Mouse (Mus musculus) forebrain, embryonic 11.5 days (tissue): ENCODE measurements around the gene Ksr1. TPM values are rescaled to one million over a fixed set of nuclear protein-coding genes. Genes with fewer than 3 reads are reported as not detected.

ENCODE experiments used
- ATAC-seq: fragments of 200-750 bp; cut with Nextera tagmentation; replicated peaks from 2 replicates; pipeline ENCODE4 v1.8.0; 2017; ENCODE audit warnings: moderate TSS enrichment; ENCODE audit not compliant: low FRiP score
- DNase-seq: peaks from one replicate; pipeline ENCODE4 v3.0.0-alpha.2; 2017; ENCODE audit warnings: low spot score
- H3K27ac ChIP-seq: fragments of 300-500 bp; sonication (generic); 2 replicates; pipeline ENCODE4 v1.5.1; 2014; ENCODE audit warnings: low read depth, low read length
- H3K27me3 ChIP-seq: fragments of 300-500 bp; sonication (generic); 2 replicates; pipeline ENCODE4 v1.6.1; 2014; ENCODE audit warnings: mild to moderate bottlenecking, low read length, mixed read lengths; ENCODE audit not compliant: control insufficient read depth, insufficient read depth
- H3K36me3 ChIP-seq: fragments of 300-500 bp; sonication (generic); 2 replicates; pipeline ENCODE4 v1.6.1; 2014; ENCODE audit warnings: mild to moderate bottlenecking, low read length, moderate library complexity, mixed read lengths; ENCODE audit not compliant: control insufficient read depth, insufficient read depth
- H3K4me1 ChIP-seq: fragments of 300-500 bp; sonication (generic); replicated peaks from 2 replicates; pipeline ENCODE4 v1.6.1; 2014; ENCODE audit warnings: low read length, mixed read lengths; ENCODE audit not compliant: control insufficient read depth, insufficient read depth
- H3K4me2 ChIP-seq: fragments of 300-500 bp; sonication (generic); 2 replicates; pipeline ENCODE4 v1.6.1; 2014; ENCODE audit warnings: low read depth, mild to moderate bottlenecking, low read length, moderate library complexity, mixed read lengths; ENCODE audit not compliant: severe bottlenecking
- H3K4me3 ChIP-seq: fragments of 300-500 bp; sonication (generic); 2 replicates; pipeline ENCODE4 v1.5.1; 2014; ENCODE audit warnings: low read depth, low read length
- H3K9ac ChIP-seq: fragments of 300-500 bp; sonication (generic); 2 replicates; pipeline ENCODE4 v1.6.1; 2014; ENCODE audit warnings: low read length
- H3K9me3 ChIP-seq: fragments of 300-500 bp; sonication (generic); 2 replicates; pipeline ENCODE4 v1.6.1; 2016; ENCODE audit warnings: low read length, mixed read lengths; ENCODE audit not compliant: control insufficient read depth
- WGBS: fragments of 180-500 bp; shearing (Covaris S2); extraction: QIAGEN DNeasy Blood & Tissue Kit; methylation state at CpG from one replicate; pipeline ENCODE4 v1.1.7; 2014; 5-methylcytosine and 5-hydroxymethylcytosine counted together
- polyA plus RNA-seq: library from polyadenylated mRNA; unstranded; fragments of >200 nt; fragmentation: Nextera tagmentation; extraction: Ambion mirVana; gene quantifications from 2 replicates; pipeline ENCODE4 v1.2.1, GENCODE M21; 2014

The Ksr1 gene
- polyA plus RNA-seq, 1 experiment from 2014 or later: 5.2 TPM

DNA sequence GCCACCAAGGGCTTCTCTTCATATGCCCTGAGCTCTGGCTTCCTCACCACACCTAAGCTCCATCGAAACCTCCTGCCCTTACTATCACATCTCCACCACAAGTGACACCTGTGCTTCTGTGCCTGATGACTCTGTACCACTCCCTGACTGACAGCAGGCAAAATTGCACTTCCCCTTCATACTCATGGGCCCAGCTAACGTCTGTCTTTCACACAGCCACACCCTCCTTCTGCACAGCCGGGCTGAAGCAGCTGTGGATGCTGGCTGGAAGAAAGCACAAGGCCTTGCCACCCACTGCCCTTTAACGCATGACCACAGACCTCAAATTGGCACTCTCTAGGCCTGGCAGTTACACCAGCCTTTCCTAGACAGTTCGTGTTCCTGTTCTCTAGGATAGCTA, 6.5 kb upstream of the Ksr1 start:
- no peak overlapping the region for H3K27ac ChIP-seq
- no peak for ATAC-seq
- no peak overlapping the region for H3K4me2 ChIP-seq
- no peaks in the 10 kb centered on the region for H3K27me3 ChIP-seq
- no peak overlapping the region for H3K4me3 ChIP-seq
- no peaks in the 10 kb centered on the region for H3K36me3 ChIP-seq
- no peaks in the 10 kb centered on the region for H3K9me3 ChIP-seq
- DNase-seq: no peak
- H3K4me1 ChIP-seq: no peaks in the 10 kb centered on the region
- 70% methylated on average over 5 of the region's 5 CpGs for WGBS
- no peak overlapping the region for H3K9ac ChIP-seq

DNA sequence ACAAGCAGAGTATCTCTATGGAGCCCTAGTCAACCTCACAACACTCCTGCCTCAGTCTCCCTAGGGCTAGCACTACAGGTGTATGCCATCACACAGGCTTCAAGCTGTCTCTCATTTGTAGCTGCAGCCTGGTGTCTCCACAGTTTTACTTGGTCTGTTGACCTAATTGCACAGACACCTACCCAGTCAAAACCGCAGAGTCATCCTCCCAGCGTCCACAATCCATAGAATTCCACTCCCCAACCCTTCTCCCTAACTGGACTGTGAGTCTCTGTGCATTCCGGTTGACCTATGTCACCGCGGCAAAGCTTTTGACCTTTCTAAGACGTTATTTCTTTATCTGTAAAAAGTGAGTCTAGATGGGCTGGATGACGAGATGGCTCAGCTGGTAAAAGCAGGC, 5.7 kb upstream of the Ksr1 start:
- Histone ChIP-seq H3K4me1 (no peaks in the 10 kb centered on the region), H3K9ac (no peak overlapping the region), H3K4me3 (no peak overlapping the region), H3K27me3 (no peaks in the 10 kb centered on the region), H3K27ac (no peak overlapping the region), H3K4me2 (no peak overlapping the region), H3K9me3 (no peaks in the 10 kb centered on the region), H3K36me3 (no peaks in the 10 kb centered on the region)
- DNase-seq: no peak
- no peak for ATAC-seq
- WGBS: 77% methylated on average over 7 of the region's 7 CpGs

GRCm38 (mm10) chr11:79150301-79150700, 4.1 kb upstream of the Ksr1 start:
- Histone ChIP-seq H3K27me3 (no peaks in the 10 kb centered on the region), H3K4me1 (no peaks in the 10 kb centered on the region), H3K9ac (no peak overlapping the region), H3K4me3 (no peak overlapping the region), H3K4me2 (no peak overlapping the region), H3K9me3 (no peaks in the 10 kb centered on the region), H3K36me3 (no peaks in the 10 kb centered on the region), H3K27ac (no peak overlapping the region)
- ATAC-seq: no peak
- DNase-seq: no peak
- WGBS: 67% methylated on average over 3 of the region's 3 CpGs

DNA sequence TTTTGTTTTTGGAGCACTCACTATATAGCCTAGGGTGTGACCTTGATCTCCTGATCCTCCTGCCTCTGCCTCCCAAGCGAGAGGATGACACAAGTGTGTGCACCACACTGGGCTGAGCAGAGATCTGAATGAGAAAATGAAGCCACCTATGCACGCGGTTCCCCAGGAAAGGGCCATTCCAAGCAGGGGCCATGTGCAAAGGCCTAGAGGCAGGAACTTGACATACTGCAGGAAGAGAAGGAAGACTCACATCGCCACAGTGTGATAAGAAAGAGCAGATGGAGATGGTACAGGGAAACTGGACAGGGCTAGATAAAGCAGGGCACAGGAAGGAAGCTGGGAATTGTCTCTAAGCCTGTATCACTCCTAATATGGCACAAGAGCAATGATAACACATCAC, 3.1 kb upstream of the Ksr1 start:
- WGBS: 87% methylated on average over 4 of the region's 4 CpGs
- H3K9ac ChIP-seq: no peak overlapping the region
- no peak overlapping the region for H3K4me3 ChIP-seq
- H3K4me1 ChIP-seq: peaks cover 4% of the 10 kb centered on the region; the same call in 1 of the 2 replicates
- no peak for ATAC-seq
- H3K27ac ChIP-seq: no peak overlapping the region
- no peaks in the 10 kb centered on the region for H3K27me3 ChIP-seq
- DNase-seq: no peak
- H3K9me3 ChIP-seq: no peaks in the 10 kb centered on the region
- no peak overlapping the region for H3K4me2 ChIP-seq
- H3K36me3 ChIP-seq: no peaks in the 10 kb centered on the region

DNA sequence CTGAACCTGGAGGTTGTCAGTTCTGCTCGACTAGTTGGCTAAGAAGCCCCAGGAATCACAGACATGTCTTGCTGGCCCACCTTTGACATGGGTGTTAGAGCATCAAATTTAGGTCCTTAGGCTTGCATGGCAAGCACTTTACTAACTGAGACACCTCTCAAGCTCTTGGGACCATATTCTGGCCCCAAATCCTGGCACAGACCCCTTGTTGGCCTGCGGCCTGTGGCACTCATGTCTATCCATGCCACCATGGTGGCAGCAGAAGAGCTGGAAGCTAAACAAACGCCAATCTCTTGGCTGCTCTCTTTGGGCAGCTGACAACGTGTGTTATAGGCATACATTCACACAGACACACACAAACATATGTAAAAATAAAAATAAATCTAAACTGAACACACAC, 2.6 kb upstream of the Ksr1 start:
- Histone ChIP-seq H3K4me3 (no peak overlapping the region), H3K9ac (no peak overlapping the region), H3K27me3 (no peaks in the 10 kb centered on the region), H3K27ac (no peak overlapping the region), H3K9me3 (no peaks in the 10 kb centered on the region), H3K36me3 (no peaks in the 10 kb centered on the region), H3K4me1 (peaks cover 6% of the 10 kb centered on the region; the same call in 1 of the 2 replicates), H3K4me2 (no peak overlapping the region)
- 83% methylated on average over 4 of the region's 4 CpGs for WGBS
- DNase-seq (no peak), ATAC-seq (no peak)

DNA sequence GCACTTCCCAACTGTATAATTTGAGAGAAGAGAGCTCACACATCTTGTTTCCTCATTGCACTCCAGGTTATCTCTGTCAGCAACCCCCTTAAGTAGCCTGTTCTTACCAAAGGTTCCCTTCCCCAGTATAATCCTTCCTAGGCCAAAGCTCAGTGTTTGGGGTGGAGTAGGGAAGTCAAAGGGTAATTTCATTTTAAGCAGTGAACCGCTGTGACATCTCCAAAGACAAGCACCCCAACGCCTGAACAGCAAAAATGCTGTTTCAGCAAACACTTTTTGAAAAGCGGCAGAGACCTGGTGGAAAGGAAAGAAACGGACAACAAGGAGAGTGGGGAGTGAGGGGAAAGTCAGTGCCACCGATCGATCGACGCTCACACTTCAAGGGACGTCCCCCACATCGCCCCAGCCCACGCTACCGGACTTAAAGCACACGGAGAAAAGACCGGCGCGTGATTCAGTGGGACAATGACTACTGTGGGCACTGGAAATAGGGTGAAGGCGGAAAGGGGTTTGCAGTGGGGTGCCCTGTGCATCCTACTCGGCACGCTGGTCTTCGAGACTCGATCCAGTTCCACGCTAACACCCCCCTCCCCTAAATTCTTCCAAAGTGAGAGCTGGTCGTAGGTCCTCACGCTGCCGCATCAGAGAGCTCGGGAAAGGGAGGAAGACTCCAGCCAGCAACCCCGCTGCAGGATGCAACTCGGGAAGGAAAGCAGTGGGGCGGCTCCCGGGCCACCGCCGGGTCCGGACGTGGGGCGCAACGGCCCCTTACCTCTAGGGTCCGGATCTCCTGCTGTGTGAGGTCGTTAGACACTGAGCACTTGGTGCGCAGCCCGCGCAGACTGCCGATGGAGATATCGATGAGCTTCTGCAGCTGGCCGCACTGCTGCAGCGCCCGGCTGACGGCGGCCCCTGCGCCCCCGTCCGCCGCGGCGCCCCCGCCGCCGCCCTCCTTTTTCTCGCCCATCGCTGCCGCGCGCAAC, 633 bp downstream of the Ksr1 start:
- ATAC-seq: peak; percentile 61
- under 1% methylated on average over 59 of the region's 62 CpGs for WGBS
- H3K4me1 ChIP-seq: peaks cover 6% of the 10 kb centered on the region; the same call in 1 of the 2 replicates

DNA sequence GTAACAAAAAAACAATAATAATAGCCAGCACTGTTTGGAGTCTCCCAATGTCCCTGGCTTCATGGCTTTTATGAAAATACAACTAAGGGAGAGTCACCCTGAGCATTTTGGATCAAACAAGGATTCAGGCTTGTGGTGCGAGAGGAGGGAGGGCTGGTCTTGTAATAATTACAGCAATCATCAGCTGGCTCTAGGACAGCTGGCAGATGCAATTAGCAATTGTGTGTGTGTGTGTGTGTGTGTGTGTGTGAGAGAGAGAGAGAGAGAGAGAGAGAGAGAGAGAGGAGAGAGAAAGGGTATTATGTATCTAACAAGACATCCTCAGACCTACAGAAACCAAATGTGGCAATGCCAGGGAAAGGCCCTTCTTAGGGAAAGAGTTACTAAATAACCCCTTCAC, 1.5 kb downstream of the Ksr1 start:
- WGBS: 59% methylated on average over 1 of the region's 1 CpGs
- Histone ChIP-seq H3K27me3 (no peaks in the 10 kb centered on the region), H3K4me1 (peaks cover 6% of the 10 kb centered on the region; the same call in 1 of the 2 replicates), H3K27ac (no peak overlapping the region), H3K4me2 (peak overlapping the region; percentile 79), H3K4me3 (peak overlapping the region; percentile 83), H3K9me3 (no peaks in the 10 kb centered on the region), H3K36me3 (no peaks in the 10 kb centered on the region), H3K9ac (no peak overlapping the region; the same call in 1 of the 2 replicates)
- DNase-seq (no peak), ATAC-seq (no peak)

More for the DNA sequence above, 633 bp downstream of the Ksr1 start:
- no peaks in the 10 kb centered on the region for H3K27me3 ChIP-seq
- DNase-seq: peak; percentile 76
- no peaks in the 10 kb centered on the region for H3K36me3 ChIP-seq
- H3K9me3 ChIP-seq: no peaks in the 10 kb centered on the region
- H3K4me2 ChIP-seq: peak overlapping the region; percentile 79
- H3K27ac ChIP-seq: peak overlapping the region; percentile 82
- H3K9ac ChIP-seq: peak overlapping the region; percentile 92
- H3K4me3 ChIP-seq: peak overlapping the region; percentile 83

DNA sequence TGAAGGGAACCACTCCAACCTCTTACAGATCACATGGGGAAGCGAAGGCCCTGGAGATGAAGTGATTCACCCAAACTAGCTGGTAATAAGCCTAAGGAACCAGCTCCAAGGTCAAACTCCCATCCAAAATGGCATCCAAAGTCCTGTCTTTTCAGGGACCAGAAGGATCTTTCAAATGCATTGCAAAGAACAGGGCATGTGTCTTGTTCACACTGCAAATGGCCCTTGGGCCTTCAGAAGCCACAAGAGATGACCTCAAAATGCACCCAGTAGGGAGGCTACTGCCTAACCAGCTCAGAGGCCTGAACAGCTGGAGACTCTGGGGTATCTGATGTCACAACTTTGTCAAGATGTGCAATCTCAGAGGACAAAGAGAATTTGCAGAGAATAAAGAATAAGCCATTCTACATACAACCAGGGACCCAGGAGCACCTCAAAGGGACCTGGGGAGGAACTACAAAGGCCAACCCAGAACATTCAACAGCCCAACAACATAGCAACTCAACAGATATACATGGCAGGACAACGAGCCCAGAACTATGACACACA, 2.1 kb downstream of the Ksr1 start:
- DNase-seq (no peak), ATAC-seq (no peak)
- no peak overlapping the region for H3K27ac ChIP-seq
- no peaks in the 10 kb centered on the region for H3K27me3 ChIP-seq
- no peaks in the 10 kb centered on the region for H3K36me3 ChIP-seq
- peak overlapping the region; percentile 79; the same call in 1 of the 2 replicates for H3K4me2 ChIP-seq
- peaks cover 6% of the 10 kb centered on the region; the same call in 1 of the 2 replicates for H3K4me1 ChIP-seq
- WGBS: 84% methylated on average over 2 of the region's 2 CpGs
- no peak overlapping the region for H3K9ac ChIP-seq
- H3K4me3 ChIP-seq: no peak overlapping the region
- H3K9me3 ChIP-seq: no peaks in the 10 kb centered on the region
